Mouse (Mus musculus): ENCODE data around the gene Rhox3h.
"Not testable (repeated sequence)": the region's sequence is repeated elsewhere in the genome, so short reads cannot be mapped to it uniquely, and the experiment has no call there.

Rhox3h gene

GRCm38 (mm10) chrX:37668664-37669063 lies at the start of gene Rhox3h:
Gene Rhox3h (minus strand): TSS chrX:37668764.
- DNase-seq: not testable (repeated sequence)

GRCm38 (mm10) chrX:37701821-37702387 lies 33.3 kb upstream of the Rhox3h start:
- no peak for DNase-seq

- no peak for DNase-seq
Observed at GRCm38 (mm10) chrX:37692261-37692660, 23.7 kb upstream of the Rhox3h start.

GRCm38 (mm10) chrX:37683031-37683715 lies 14.6 kb upstream of the Rhox3h start:
- DNase-seq: no peak

GRCm38 (mm10) chrX:37673177-37673576 lies 4.6 kb upstream of the Rhox3h start, which contains the start of gene Rhox2h:
Gene Rhox2h (minus strand): TSS chrX:37673277.
- not testable (repeated sequence) for DNase-seq

- not testable (repeated sequence) for DNase-seq
Observed at GRCm38 (mm10) chrX:37651227-37651626, 17.3 kb downstream of the Rhox3h start, which contains the start of gene Rhox4g. Gene Rhox4g (minus strand): TSS chrX:37651327.

GRCm38 (mm10) chrX:37643370-37643769 lies 25.2 kb downstream of the Rhox3h start, which contains the start of gene Rhox2g:
Gene Rhox2g (minus strand): TSS chrX:37643470.
- not testable (repeated sequence) for DNase-seq

GRCm38 (mm10) chrX:37628512-37628911 lies 40.1 kb downstream of the Rhox3h start, which contains the start of gene Rhox3g:
Gene Rhox3g (minus strand): TSS chrX:37628612.
- not testable (repeated sequence) for DNase-seq

Measured in right cerebral cortex, postnatal 25 days (tissue).